Mouse (Mus musculus): ENCODE results near the gene Spata20.

The Spata20 gene

GRCm38 (mm10) chr11:94477651-94478050 lies 8.3 kb downstream of the Spata20 start:
- Histone ChIP-seq H3K4me1 (replicated peaks; ENCODE audit: low read depth, low read length) (peaks cover 26% of the 10 kb centered on the region), H3K36me3 (ENCODE audit: insufficient read depth, low read length) (no peaks in the 10 kb centered on the region), H3K9me3 (ENCODE audit: low read length) (no peaks in the 10 kb centered on the region), H3K27me3 (ENCODE audit: insufficient read depth, low read length) (peaks cover 83% of the 10 kb centered on the region), H3K4me3 (replicated peaks; ENCODE audit: low read length) (no peak overlapping the region)
- TF ChIP-seq CTCF (conservative IDR thresholded peaks at IDR 0.05; ENCODE audit: low read length) (no peak), POU5F1 (IDR thresholded peaks at IDR 0.05; ENCODE audit: borderline replicate concordance, low read length) (no peak), NANOG (IDR thresholded peaks at IDR 0.05; ENCODE audit: borderline replicate concordance, low read length) (no peak)

- TF ChIP-seq CTCF (conservative IDR thresholded peaks at IDR 0.05; ENCODE audit: low read length), result no peak
- no peak for TF ChIP-seq POU5F1 (IDR thresholded peaks at IDR 0.05; ENCODE audit: borderline replicate concordance, low read length)
- TF ChIP-seq NANOG (IDR thresholded peaks at IDR 0.05; ENCODE audit: borderline replicate concordance, low read length), result no peak
- Histone ChIP-seq H3K4me3 (replicated peaks; ENCODE audit: low read length) (no peak overlapping the region), H3K9me3 (ENCODE audit: low read length) (no peaks in the 10 kb centered on the region), H3K27me3 (ENCODE audit: insufficient read depth, low read length) (peaks cover 91% of the 10 kb centered on the region), H3K4me1 (replicated peaks; ENCODE audit: low read depth, low read length) (peaks cover 37% of the 10 kb centered on the region), H3K36me3 (ENCODE audit: insufficient read depth, low read length) (no peaks in the 10 kb centered on the region)
Observed at GRCm38 (mm10) chr11:94475722-94476121, 10.3 kb downstream of the Spata20 start.

GRCm38 (mm10) chr11:94474544-94474910 lies 11.5 kb downstream of the Spata20 start:
- H3K4me3 ChIP-seq (replicated peaks; ENCODE audit: low read length), result peak overlapping the region; percentile 80
- H3K36me3 ChIP-seq (ENCODE audit: insufficient read depth, low read length), result no peaks in the 10 kb centered on the region
- peaks cover 87% of the 10 kb centered on the region for H3K27me3 ChIP-seq (ENCODE audit: insufficient read depth, low read length)
- no peaks in the 10 kb centered on the region for H3K9me3 ChIP-seq (ENCODE audit: low read length)
- no peak for TF ChIP-seq NANOG (IDR thresholded peaks at IDR 0.05; ENCODE audit: borderline replicate concordance, low read length)
- TF ChIP-seq POU5F1 (IDR thresholded peaks at IDR 0.05; ENCODE audit: borderline replicate concordance, low read length), result no peak
- no peak for TF ChIP-seq CTCF (conservative IDR thresholded peaks at IDR 0.05; ENCODE audit: low read length)
- peaks cover 42% of the 10 kb centered on the region for H3K4me1 ChIP-seq (replicated peaks; ENCODE audit: low read depth, low read length)

- Histone ChIP-seq H3K9me3 (ENCODE audit: low read length) (no peaks in the 10 kb centered on the region), H3K4me1 (replicated peaks; ENCODE audit: low read depth, low read length) (peaks cover 48% of the 10 kb centered on the region), H3K27me3 (ENCODE audit: insufficient read depth, low read length) (peaks cover 81% of the 10 kb centered on the region), H3K36me3 (ENCODE audit: insufficient read depth, low read length) (no peaks in the 10 kb centered on the region), H3K4me3 (replicated peaks; ENCODE audit: low read length) (peak within 1 kb of the TSS; percentile 80)
- TF ChIP-seq NANOG (IDR thresholded peaks at IDR 0.05; ENCODE audit: borderline replicate concordance, low read length) (no peak), POU5F1 (IDR thresholded peaks at IDR 0.05; ENCODE audit: borderline replicate concordance, low read length) (no peak), CTCF (conservative IDR thresholded peaks at IDR 0.05; ENCODE audit: low read length) (no peak)
Observed at GRCm38 (mm10) chr11:94473707-94474543, 12.1 kb downstream of the Spata20 start, which contains the start of gene Cacna1g. TSS of gene Cacna1g (minus strand) at chr11:94474198.

- Histone ChIP-seq H3K27me3 (ENCODE audit: insufficient read depth, low read length) (peaks cover 73% of the 10 kb centered on the region), H3K4me3 (replicated peaks; ENCODE audit: low read length) (peak overlapping the region; percentile 80), H3K9me3 (ENCODE audit: low read length) (no peaks in the 10 kb centered on the region), H3K36me3 (ENCODE audit: insufficient read depth, low read length) (no peaks in the 10 kb centered on the region), H3K4me1 (replicated peaks; ENCODE audit: low read depth, low read length) (peaks cover 54% of the 10 kb centered on the region)
- TF ChIP-seq CTCF (conservative IDR thresholded peaks at IDR 0.05; ENCODE audit: low read length) (no peak), NANOG (IDR thresholded peaks at IDR 0.05; ENCODE audit: borderline replicate concordance, low read length) (no peak), POU5F1 (IDR thresholded peaks at IDR 0.05; ENCODE audit: borderline replicate concordance, low read length) (no peak)
Observed at GRCm38 (mm10) chr11:94472916-94473706, 12.9 kb downstream of the Spata20 start.

- peaks cover 54% of the 10 kb centered on the region for H3K4me1 ChIP-seq (replicated peaks; ENCODE audit: low read depth, low read length)
- H3K4me3 ChIP-seq (replicated peaks; ENCODE audit: low read length), result peak overlapping the region; percentile 80
- peaks cover 67% of the 10 kb centered on the region for H3K27me3 ChIP-seq (ENCODE audit: insufficient read depth, low read length)
- no peaks in the 10 kb centered on the region for H3K36me3 ChIP-seq (ENCODE audit: insufficient read depth, low read length)
- TF ChIP-seq POU5F1 (IDR thresholded peaks at IDR 0.05; ENCODE audit: borderline replicate concordance, low read length) (no peak), CTCF (conservative IDR thresholded peaks at IDR 0.05; ENCODE audit: low read length) (no peak), NANOG (IDR thresholded peaks at IDR 0.05; ENCODE audit: borderline replicate concordance, low read length) (no peak)
- no peaks in the 10 kb centered on the region for H3K9me3 ChIP-seq (ENCODE audit: low read length)
Observed at GRCm38 (mm10) chr11:94472585-94472915, 13.4 kb downstream of the Spata20 start.

- no peak for TF ChIP-seq CTCF (conservative IDR thresholded peaks at IDR 0.05; ENCODE audit: low read length)
- TF ChIP-seq NANOG (IDR thresholded peaks at IDR 0.05; ENCODE audit: borderline replicate concordance, low read length), result no peak
- no peak for TF ChIP-seq POU5F1 (IDR thresholded peaks at IDR 0.05; ENCODE audit: borderline replicate concordance, low read length)
- Histone ChIP-seq H3K4me3 (replicated peaks; ENCODE audit: low read length) (peak overlapping the region; percentile 80), H3K27me3 (ENCODE audit: insufficient read depth, low read length) (peaks cover 62% of the 10 kb centered on the region), H3K4me1 (replicated peaks; ENCODE audit: low read depth, low read length) (peaks cover 54% of the 10 kb centered on the region), H3K36me3 (ENCODE audit: insufficient read depth, low read length) (no peaks in the 10 kb centered on the region), H3K9me3 (ENCODE audit: low read length) (no peaks in the 10 kb centered on the region)
Observed at GRCm38 (mm10) chr11:94471740-94472584, 14.0 kb downstream of the Spata20 start.

GRCm38 (mm10) chr11:94470391-94470790 lies 15.6 kb downstream of the Spata20 start:
- no peak overlapping the region for H3K4me3 ChIP-seq (replicated peaks; ENCODE audit: low read length)
- H3K9me3 ChIP-seq (ENCODE audit: low read length), result no peaks in the 10 kb centered on the region
- H3K4me1 ChIP-seq (replicated peaks; ENCODE audit: low read depth, low read length), result peaks cover 48% of the 10 kb centered on the region
- H3K36me3 ChIP-seq (ENCODE audit: insufficient read depth, low read length), result no peaks in the 10 kb centered on the region
- TF ChIP-seq NANOG (IDR thresholded peaks at IDR 0.05; ENCODE audit: borderline replicate concordance, low read length) (no peak), CTCF (conservative IDR thresholded peaks at IDR 0.05; ENCODE audit: low read length) (no peak), POU5F1 (IDR thresholded peaks at IDR 0.05; ENCODE audit: borderline replicate concordance, low read length) (no peak)
- peaks cover 50% of the 10 kb centered on the region for H3K27me3 ChIP-seq (ENCODE audit: insufficient read depth, low read length)

Measured in E14TG2a.4 (cell line).